Mouse (Mus musculus) forebrain, embryonic 16.5 days (tissue): Measurements from ENCODE around the gene A530064D06Rik. TPM values are rescaled to one million over a fixed set of nuclear protein-coding genes. Genes with fewer than 3 reads are reported as not detected.

Experiments
- polyA plus RNA-seq: library from polyadenylated mRNA; unstranded; fragments of >200 nt; fragmentation: Nextera tagmentation; extraction: Ambion mirVana; gene quantifications from 2 replicates; pipeline ENCODE4 v1.2.1, GENCODE M21; 2015

A530064D06Rik gene
- polyA plus RNA-seq, 1 experiment from 2014 or later = not detected

Other genes starting within 250 kb of the A530064D06Rik start
- 29.1 and 29.6 TPM in 2 replicates for gene Foxp4, start 242.6 kb downstream of the A530064D06Rik start, polyA plus RNA-seq
- gene 1700122O11Rik, start 129.0 kb downstream of the A530064D06Rik start, polyA plus RNA-seq = not detected in 2 replicates
- not detected in 2 replicates for gene 1700067P10Rik, start 78.0 kb downstream of the A530064D06Rik start, polyA plus RNA-seq
- gene 9830107B12Rik, start 21.0 kb downstream of the A530064D06Rik start, polyA plus RNA-seq = not detected in 2 replicates
- gene Trem1, start 65.5 kb upstream of the A530064D06Rik start, polyA plus RNA-seq = not detected in 2 replicates
- not detected in 2 replicates for gene Trem3, start 80.5 kb upstream of the A530064D06Rik start, polyA plus RNA-seq
- not detected in 2 replicates for gene Treml4, start 97.0 kb upstream of the A530064D06Rik start, polyA plus RNA-seq
- 0.10 TPM in 1 of 2 replicates, not detected in the other for gene Treml2, start 132.2 kb upstream of the A530064D06Rik start, polyA plus RNA-seq
- gene B430306N03Rik, start 148.9 kb upstream of the A530064D06Rik start, polyA plus RNA-seq = not detected in 2 replicates
- gene Trem2, start 179.1 kb upstream of the A530064D06Rik start, polyA plus RNA-seq = 2.9 and 3.4 TPM in 2 replicates
- gene Treml1, start 192.6 kb upstream of the A530064D06Rik start, polyA plus RNA-seq = 0.18 and 0.51 TPM in 2 replicates
- 19.7 and 21.8 TPM in 2 replicates for gene Nfya, start 242.6 kb upstream of the A530064D06Rik start, polyA plus RNA-seq
- 49.1 and 54.5 TPM in 2 replicates for gene Oard1, start 242.7 kb upstream of the A530064D06Rik start, polyA plus RNA-seq